Mouse (Mus musculus) T-helper 17 cell (primary cell): ENCODE results near the gene Tssk4.

ENCODE experiments used
- in situ Hi-C, 2 experiments: fragments of 300-600 bp; cut with MboI, MseI; formaldehyde crosslinking; loops; 1 replicate in 1 of 2; 2 replicates in 1 of 2; pipeline ENCODE4 v1.15.1; 2025; ENCODE audit warnings: high pct_unique_total_duplicates in 2 of 2

Gene Tssk4

GRCm38 (mm10) chr14:55643060-55643907 is 6.7 kb upstream of the Tssk4 start, which contains the start of gene Tm9sf1:
Gene Tm9sf1, minus strand, starts transcription at chr14:55643806.
- in situ Hi-C loops, result no loop called here

- in situ Hi-C loops, result no loop called here
Measured at GRCm38 (mm10) chr14:55644261-55644888, 5.6 kb upstream of the Tssk4 start.

DNA sequence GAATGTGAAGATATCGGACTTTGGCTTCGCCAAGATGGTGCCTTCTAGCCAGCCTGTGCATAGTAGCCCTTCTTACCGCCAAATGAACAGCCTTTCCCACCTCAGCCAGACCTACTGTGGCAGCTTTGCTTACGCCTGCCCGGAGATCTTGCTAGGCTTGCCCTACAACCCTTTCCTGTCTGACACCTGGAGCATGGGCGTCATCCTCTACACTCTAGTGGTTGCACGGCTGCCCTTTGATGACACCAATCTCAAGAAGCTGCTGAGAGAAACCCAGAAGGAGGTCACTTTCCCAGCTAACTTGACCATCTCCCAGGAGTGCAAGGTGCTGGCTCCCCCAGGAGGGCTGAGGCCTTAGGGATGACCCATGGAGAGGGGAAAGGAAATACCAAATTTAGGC is 1.5 kb downstream of the Tssk4 start:
- in situ Hi-C loops, result no loop called here

DNA sequence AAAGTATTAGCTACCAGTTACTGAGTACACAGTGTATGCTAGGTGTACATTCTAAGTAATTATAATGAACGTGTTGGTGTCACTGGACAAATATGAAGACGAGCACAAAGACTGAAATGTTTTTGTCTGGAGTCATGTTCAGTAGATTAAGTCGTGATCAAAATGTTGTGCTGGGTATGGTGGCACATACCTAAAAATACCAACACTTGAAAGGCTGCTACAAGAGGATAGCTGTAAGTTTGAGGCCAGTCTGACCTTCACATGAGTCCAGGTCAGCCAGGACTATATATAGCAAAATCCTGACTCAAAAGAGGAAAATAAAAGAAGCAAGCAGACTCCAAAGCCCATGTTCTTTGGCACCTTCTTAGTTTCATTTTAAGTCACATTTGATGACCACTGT is 7.0 kb downstream of the Tssk4 start:
- in situ Hi-C loops, result no loop called here

DNA sequence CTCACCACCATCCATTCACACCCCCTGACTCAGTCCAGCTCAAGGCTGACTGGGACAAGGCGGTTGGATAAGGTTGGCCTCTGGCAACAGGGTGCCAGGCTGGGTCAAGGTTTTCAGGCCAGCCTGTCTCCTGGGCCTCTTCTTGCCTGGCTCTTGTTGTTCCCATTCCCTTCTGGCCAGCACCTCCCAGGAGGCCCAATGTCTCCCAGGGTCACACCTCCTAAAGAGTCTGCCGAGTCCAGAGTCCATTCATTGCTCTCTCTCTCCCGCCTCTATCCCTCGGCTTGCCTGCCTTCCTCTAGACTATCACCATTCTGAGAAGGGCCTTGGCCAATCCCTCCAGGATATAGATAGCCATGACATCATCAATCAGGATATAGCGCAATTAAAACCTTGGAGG is 8.0 kb downstream of the Tssk4 start:
- in situ Hi-C loops, result no loop called here

DNA sequence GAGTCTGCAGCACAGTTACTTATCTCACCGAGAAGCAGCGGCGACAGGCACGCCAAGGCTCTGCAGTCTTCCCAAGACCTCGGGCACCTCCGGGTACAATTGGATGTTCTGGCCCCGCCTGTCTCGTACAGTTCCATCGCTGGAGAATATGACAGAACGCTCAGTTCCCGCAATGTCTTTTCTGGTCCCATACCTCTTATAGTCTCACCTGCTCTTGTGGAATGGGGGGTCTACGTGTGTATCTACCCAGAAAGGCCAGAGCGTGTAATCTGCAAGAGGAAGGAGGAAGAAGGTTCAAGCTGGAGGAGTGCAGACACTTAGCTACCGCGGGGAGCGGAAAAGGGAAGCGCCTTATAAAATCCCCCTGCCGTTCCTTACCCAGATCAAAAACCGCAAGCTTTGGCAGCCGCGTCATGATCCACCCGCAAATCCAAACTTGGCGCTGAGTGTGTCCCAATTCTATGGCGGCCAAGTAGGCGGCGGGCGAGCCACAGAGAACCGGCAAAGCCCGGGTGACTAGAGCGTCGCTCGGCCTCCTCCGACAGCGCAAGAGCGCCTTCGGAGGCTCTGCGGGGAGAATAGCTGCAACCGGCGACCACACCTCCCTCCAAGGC is 10.1 kb downstream of the Tssk4 start, which contains the start of gene Mdp1:
TSS of gene Mdp1 (minus strand) at position 549 of the 614 bp plus-strand sequence.
- in situ Hi-C loops, result loop anchor here in 1 of 2 experiments (10.0 kb wide), 1 partner anchor 235 kb away; no protein-coding TSS in a partner anchor

DNA sequence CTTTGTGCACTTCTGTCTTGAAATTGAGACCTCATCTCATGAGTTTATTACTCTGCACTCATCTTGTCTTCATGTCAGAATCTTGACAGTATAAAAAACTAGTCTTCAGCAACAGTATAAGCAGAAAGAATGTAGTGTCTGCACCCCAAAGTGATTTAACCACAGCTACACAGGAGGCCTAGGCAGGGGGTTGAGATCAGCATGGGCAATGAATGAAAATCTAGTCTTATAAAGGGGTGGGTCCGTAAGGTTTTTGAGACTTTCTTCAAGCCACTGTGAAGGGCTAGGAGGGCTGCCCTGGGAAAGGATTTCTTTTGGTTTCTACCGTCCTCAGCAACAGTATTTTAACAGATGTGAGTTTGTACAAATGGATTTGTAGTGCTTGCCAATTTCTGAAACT is 10.7 kb downstream of the Tssk4 start:
- in situ Hi-C loops, result loop anchor here in 1 of 2 experiments (10.0 kb wide), 1 partner anchor 234 kb away; no protein-coding TSS in a partner anchor

DNA sequence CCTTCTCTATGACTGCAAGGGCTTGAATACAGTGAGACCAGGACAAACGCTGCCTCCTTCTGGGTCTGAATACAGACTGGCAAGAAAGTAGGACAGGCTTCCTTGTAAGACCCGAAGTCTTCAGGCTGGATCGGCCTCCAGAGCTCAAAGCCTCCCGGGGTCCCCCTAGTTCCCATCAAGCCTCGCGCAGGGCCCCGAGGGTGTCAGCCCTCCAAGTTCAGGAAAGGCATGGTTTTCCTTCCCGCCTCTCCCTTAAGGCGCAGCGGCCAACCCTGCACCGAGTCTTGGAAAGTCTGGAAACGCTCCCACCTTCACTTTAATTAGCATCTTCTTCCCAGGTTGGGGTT is 21.5 kb downstream of the Tssk4 start:
- in situ Hi-C loops, result no loop called here

DNA sequence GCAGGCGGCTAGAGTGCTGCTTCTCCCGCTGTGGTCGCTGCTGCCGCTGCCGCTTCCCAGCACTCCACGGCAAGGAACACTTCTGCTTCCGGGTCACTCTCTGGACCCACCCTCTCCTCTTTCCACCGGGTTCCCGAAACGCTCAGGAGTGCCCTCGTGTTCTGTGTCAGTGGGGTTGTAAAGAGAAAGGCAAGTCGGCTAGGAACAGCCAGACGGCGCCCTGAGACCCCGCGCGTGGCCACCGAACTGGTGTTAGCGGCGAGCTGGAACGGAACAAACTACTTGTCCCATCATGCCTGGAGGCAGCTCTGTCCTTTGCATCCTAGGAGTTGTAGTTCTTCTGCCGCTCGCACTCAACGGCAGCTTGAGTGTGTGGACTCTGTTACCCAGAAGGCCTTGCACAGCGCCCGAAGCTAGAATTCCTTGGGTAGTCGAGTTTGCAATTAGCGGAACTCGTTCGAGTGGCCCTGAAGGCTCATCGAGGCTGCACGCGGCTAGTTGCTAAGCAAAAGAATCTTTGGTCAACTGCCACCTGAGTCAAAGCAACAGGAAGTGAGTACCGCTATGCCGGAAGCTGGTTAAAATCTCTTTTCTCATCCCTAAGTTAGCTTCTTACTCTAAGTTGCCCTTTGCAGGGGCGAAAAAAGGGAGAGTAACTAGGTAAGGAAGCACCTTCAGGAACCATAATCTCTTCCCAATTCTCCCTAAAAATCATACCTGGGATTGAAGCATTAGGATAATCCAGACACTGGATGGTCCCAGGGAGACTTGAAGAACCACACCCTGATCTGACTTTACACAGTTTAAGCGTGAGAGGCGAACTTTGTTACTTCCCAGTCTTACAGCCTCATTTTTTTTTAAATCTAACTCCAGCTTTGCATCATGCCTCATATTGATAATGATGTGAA is 22.1 kb downstream of the Tssk4 start, which contains the start of the genes Gmpr2 and Nedd8:
TSS of gene Gmpr2 (plus strand) at position 109 of the 908 bp plus-strand sequence.
TSS of gene Nedd8 (minus strand) at position 292 of the 908 bp plus-strand sequence.
- in situ Hi-C loops, result no loop called here

GRCm38 (mm10) chr14:55672741-55673060 is 22.7 kb downstream of the Tssk4 start:
- in situ Hi-C loops, result no loop called here

- in situ Hi-C loops, result no loop called here
Measured at GRCm38 (mm10) chr14:55677615-55678014, 27.6 kb downstream of the Tssk4 start.

GRCm38 (mm10) chr14:55681160-55682117 is 31.5 kb downstream of the Tssk4 start, which contains the start of gene Tinf2:
Gene Tinf2, minus strand, starts transcription at chr14:55681820.
- in situ Hi-C loops, result loop anchor here (5.0 kb wide), 1 partner anchor 61 kb away; no protein-coding TSS in a partner anchor

GRCm38 (mm10) chr14:55682118-55682493 is 32.1 kb downstream of the Tssk4 start:
- in situ Hi-C loops, result loop anchor here (5.0 kb wide), 1 partner anchor 60 kb away; no protein-coding TSS in a partner anchor

DNA sequence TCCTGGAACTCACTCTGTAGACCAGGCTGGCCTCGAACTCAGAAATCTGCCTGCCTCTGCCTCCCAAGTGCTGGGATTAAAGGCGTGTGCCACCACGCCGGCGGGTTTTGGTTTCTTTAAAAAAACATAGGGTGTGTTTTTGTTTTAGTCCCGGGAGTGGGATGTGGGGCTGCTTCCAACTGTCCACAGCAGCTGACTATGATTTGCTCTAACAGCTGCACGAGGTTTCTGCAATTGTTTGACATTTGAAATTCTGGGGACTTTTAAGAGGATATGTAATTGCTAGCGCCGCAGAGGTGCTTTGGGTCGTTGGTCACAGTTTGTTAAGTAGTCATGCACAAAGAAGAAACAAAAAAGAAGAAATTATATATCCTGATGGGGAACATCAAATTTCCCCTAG is 39.4 kb downstream of the Tssk4 start:
- in situ Hi-C loops, result no loop called here

DNA sequence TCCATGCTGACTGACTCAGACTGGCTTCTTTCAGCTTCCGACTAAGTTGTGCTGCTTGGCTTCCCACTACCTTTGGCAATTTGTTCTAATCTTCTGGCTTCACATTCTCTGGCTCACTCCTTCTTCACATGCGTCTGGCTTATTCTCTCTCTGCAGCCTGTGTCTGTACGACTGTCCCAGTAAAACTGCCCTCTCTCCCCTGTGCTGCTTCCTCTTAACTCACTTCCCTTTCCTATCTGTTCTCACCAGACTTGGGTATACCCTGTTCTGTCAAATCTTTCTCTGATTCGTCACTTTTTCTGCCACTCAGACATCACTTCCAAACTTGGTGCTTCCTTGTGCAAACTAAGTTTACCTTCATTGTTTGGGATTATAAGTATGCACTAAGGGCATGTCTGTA is 47.2 kb downstream of the Tssk4 start:
- in situ Hi-C loops, result no loop called here

DNA sequence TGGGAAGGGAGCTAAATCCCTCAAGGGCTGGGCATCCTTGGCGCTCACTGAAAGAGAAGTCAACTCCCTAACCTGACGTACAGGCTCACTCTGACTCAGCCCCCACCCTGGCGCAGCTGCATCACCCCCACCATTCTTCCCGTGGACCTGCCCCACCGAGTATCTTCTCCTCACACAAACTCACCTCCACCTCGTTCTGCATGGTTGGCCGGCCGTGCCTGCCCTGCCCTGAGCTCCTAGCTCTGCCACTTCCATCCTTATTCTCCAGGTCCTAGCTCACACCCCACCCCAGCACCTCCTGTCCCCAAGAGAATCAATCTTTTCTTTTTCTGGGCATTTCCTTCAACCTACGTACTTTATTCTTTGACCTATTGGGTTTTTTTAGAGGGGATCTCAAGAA is 51.1 kb downstream of the Tssk4 start:
- in situ Hi-C loops, result no loop called here
